Mouse (Mus musculus) ES-E14 (cell line): ENCODE measurements around the gene Srcin1.

ENCODE experiments used
- CHD2 ChIP-seq: IDR thresholded peaks from 2 replicates; pipeline ENCODE4 v1.6.1; 2014; ENCODE audit warnings: mild to moderate bottlenecking, low read depth, low read length, inconsistent platforms
- HCFC1 ChIP-seq: IDR thresholded peaks from 2 replicates; pipeline ENCODE4 v1.6.1; 2012; ENCODE audit warnings: low read length, inconsistent platforms, borderline replicate concordance; ENCODE audit not compliant: insufficient read depth
- MAFK ChIP-seq: IDR thresholded peaks from 2 replicates; pipeline ENCODE4 v1.6.1; 2014; ENCODE audit warnings: mild to moderate bottlenecking, low read depth, low read length, inconsistent platforms; ENCODE audit not compliant: insufficient read depth
- ZC3H11A ChIP-seq: IDR thresholded peaks from 2 replicates; pipeline ENCODE4 v1.6.1; 2012; ENCODE audit warnings: low read depth, mild to moderate bottlenecking, inconsistent platforms, low read length, borderline replicate concordance
- ZNF384 ChIP-seq: IDR thresholded peaks from 2 replicates; pipeline ENCODE4 v1.6.1; 2012; ENCODE audit warnings: low read depth, low read length, inconsistent platforms

- TF ChIP-seq ZNF384 (no peak), ZC3H11A (no peak), MAFK (no peak), CHD2 (no peak), HCFC1 (no peak)
Observed at GRCm38 (mm10) chr11:97487656-97488055, 88.3 kb downstream of the Srcin1 start.
